Mouse (Mus musculus) natural killer cell, adult 2 months (primary cell): ENCODE data around the gene Fignl2.

Experiments
- DNase-seq, 2 experiments: peaks; one replicate each; pipeline ENCODE4 v3.0.0; 2022; ENCODE audit warnings: low spot score in 2 of 2

The Fignl2 gene

DNA sequence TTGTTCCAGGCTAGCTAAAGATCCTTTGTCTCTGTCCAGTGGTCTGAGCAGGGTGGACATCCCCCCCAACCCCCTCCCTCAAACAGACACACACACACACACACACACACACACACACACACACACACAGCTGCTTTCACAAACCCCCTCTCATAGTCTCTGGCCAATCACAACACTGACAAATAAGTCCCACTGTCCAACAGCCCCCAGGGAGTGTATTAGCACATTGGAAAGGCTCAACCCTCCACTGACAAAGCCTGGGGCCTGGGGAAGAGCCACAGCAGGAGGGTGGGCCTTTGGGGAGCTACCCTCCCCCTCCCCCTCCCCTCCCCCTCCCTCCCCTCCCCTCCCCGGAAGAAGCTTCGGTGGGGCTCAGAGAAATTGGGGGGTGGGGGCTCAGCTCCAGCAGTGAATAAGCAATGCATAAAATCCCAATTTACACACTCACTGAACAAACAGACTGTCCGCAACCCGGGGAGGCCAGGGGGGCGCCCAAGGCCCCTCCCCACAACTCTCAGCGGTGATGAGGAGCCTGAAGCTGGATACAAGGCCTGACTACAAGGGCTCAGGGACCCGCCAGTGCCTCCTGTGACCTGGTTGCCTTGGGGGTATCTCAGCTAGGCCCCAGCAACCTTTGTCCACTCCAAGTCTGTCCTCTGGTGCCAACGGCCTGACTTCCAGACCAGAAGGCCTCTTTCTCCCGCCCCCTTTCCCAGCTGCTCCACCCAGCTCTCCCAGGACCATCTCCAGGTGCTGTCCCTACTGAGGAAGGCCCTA, 11.3 kb downstream of the Fignl2 start:
- no peak for DNase-seq

DNA sequence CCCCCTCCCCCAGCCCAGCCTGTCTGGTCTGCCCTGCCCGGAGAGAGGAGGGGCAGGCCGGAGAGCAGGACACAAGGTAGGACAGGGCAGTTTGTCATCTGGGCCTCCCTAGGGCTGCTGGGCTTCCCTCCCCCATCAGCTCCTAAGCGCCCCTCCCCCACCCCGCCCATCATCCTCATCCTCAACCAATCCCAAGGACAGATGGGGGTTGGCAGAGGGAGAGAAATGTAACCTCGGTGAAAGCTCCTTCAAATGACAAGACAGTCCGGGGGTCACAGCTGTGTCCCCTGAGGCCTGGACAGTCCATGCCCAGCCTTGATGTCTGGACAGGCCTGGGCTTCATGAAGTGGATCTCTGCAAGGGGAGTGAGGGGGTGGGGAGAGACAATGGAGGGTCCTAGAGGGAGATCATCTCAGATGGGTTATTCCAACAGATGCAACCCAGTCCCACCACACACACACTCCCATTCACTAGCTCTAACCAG, 12.0 kb downstream of the Fignl2 start:
- DNase-seq: no peak

DNA sequence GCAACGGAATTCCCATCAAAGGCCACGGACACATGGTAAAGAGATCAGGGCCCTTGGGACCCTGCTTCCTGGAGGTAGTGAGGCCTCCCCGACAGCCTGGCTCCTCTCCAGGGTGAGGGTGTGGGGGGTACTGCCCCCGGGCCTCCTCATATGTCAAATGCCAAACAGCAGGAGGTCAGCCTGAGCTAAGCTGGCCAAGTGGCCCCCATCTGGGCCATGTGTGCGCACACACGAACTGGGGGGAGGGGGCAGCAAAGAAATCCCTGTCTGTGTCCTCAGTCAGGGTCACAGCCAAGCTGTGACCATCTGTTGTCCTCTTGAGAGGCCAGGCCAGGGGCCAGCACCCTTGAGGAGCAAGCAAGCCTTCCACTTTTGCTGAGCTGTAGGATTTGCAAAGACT, 13.3 kb downstream of the Fignl2 start:
- no peak for DNase-seq

DNA sequence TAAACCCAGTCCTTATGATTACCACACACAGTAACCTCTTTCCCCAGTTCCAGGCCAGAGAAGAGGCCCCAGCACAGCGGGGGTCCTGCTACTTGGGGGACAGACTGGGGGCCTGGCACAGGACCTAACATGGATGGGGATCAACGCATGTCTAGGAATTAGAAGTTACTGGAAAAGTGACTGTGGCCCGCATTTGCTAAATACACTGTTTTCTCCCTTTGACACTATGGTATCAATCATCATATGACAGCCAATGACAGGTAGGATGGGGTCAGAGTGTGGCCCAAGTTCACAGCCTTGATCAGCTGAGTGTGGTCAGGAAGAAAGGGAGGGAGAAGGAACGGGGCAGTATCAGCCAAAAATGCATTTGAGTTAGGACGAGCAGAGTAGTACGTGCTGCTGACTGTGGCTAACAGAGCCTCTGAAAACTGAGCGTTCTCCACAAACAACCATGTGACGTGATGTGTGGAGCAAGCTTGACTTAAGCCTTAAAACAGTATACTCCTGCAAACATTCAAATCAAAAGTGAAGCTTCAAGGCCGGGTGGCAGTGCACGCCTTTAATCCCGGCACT, 18.0 kb downstream of the Fignl2 start:
- no peak for DNase-seq

DNA sequence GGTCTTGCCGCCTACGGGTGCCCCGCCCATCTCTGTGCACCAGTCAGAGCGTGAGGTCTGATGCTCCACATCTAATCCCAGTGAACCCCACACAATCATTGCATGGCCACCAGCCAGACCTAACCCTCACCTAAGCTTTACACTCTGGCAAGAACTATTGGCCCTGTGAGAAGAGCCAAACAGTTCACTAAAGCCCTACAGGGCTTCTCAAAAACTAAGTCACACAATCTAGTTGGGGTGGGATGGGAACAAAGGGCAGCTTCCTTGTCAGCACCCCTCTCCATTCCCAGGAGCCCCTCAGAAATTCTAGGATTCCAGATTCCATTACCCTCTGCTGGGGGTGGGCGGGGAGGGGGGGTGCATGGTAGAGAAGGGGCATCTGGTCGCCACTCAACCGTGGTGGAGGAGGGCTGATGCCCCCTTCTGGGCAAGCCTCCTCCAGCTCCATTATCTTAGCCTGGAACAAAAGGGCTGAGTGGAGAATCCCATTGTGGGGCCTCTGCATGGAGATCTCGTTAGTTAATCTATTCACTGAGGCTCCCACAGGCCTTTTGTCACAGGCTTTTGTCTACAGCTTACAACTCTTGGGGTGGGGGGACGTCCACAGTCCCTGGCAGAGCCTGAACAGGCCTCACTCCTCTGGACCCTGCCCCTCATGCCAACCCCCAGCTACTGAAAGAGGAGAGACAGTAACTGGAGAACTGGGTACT, 18.6 kb downstream of the Fignl2 start:
- no peak for DNase-seq

DNA sequence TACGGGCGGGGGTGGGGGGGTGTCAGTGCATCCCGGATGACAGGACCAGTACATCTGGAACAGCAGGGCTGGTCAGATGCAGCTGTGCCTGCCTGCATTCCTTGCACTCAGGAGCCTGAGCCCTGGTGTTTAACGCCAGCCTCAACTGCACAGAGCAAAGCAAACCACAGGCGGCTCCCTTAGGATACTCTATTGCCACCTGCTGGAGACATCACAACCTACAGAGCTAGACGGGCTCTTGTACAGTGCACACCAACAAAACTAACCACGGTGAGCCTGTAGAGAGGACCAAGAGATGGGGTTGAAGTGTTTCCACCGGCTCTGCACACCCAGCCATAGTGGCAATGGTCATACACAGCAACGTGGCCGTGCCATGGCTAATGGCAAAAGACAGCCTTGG, 22.1 kb downstream of the Fignl2 start:
- DNase-seq: no peak

DNA sequence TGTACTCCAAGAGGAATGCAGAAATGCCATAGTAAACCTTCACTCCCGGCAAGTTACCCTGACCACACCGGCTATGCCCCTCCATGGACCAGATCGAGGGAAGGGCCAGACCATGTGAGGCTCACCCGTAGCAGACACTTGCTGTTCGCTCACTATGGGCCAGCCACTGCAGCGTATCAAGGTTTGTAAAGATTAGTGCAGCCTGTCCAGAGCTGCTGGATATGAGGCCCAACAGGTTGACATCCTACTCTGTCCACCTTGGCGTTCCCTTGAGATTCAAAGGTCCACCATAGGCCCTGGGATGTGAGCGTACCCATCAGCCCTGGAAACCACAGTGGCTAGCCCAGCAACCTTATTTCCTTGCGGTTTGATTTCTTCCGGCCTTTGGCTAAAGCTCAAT, 23.8 kb downstream of the Fignl2 start:
- DNase-seq: no peak

DNA sequence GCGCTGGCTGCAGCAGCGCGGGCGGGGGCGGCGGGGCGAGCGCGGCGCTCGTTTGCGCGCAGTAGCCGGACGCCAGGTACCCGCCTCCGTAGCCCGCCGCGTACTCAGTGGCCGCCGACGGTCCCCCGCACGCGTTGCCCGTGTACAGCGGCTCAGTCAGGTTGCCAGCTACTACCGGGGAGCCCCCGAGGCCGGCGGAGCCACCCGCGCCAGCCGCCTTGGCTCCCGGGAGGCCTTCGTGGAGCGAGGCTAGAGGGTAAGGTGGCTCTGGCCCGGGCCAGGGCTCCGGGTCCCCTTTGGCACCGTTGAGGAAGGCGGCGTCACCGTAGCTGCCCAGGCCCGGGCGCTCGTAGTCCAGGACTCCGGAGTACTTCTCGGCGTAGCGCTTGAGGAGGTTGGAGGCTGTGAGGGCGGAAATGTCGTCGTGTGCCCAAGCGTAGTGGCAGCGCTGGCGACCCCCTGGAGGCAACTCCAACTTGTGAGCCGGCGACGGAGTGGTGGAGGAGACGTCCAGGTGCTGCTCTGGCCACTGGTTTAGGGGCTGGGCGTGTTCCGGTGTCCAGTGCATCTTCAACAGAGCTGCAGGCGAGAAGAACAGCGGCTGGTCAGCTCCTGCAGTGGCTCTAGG, 24.4 kb downstream of the Fignl2 start:
- DNase-seq: no peak

DNA sequence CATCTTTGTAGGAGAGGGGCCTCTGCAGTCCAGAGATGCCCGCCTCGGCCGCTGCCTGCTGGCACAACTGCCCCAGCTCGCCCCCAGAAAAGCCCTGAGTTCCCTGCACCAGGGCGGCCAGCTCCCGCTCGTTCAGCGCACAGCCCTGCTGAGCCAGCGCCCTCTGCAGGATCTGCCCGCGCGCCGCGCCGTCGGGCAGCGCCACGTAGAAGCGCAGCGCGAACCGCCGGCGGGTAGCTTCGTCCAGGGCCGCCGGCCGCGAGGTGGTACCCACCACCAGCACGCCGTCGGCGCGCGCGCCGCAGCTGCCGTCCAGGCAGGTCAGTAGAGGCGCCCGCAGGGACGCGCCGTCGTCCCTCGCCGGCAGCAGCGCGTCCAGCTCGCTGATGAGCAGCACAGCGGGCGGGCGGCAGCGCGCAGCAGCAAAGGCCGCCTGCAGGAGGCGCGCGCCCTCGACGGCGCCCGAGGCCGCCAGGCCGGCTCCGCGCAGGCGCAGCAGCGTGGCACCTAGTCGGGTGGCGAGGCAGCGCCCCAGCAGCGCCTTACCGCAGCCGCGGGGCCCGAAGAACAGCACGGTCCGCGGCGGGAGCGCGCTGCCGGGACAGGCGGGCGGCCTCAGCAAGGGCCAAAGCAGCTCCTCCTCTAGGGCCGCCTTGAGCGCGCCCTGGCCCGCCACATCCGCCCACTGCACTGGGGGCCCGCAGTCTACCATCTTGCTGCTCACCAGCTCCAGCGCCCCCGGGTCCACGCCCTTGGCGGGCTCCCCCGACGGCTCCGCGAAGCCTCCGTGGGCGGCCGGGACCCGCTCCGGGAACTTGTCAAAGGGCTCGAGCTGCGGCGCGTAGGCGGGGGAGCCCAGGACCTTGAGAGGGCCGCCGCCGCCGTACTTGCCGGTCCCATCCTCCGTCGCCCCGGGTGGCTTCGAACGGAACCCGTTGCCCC, 25.5 kb downstream of the Fignl2 start:
- DNase-seq: no peak

DNA sequence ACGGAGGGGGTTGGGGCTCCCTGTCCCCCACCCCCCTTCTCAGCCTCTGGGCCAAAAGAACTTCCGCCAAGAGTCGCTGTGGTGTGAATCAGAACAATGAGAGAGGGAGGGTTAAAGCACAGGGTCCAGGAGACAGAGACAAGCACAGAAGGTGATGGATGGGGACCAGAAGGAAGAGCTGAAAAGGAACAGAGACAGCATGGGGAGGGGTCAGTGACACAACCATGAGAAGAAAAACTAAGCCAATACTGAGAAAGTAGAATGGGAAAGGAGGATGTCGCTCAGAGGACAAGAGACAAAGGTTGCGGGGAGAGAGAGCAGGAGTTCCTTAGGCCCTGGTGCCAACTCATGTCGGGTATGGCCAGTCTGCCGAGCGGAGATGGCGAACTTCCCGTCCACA, 26.5 kb downstream of the Fignl2 start:
- DNase-seq: no peak

DNA sequence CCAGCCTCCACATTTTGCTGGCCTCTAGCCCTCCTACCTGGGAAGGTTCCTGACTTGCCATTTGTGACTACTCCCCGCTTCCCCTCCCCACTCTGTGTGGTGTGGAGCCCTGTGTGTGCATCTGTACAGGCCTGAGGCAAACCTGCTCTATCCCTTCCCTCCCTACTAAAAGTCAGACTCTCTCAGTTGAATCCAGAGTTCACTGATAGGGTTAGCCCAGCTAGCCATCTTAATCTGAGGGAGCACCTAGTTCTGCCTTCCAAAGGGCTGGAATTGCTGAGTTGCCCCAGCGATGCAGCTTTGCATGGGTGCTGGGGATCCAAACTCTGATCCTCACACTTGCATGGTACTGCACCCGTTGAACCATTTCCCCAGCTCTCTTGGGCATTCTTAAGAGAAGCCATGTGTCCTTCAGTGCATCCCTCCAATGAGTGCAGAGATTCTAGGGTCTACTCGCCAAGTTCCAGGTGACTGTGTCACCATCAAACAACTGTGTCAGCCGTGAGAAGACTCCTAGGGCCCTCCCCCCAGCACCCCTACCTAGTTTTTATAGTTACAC, 29.9 kb downstream of the Fignl2 start:
- no peak for DNase-seq

DNA sequence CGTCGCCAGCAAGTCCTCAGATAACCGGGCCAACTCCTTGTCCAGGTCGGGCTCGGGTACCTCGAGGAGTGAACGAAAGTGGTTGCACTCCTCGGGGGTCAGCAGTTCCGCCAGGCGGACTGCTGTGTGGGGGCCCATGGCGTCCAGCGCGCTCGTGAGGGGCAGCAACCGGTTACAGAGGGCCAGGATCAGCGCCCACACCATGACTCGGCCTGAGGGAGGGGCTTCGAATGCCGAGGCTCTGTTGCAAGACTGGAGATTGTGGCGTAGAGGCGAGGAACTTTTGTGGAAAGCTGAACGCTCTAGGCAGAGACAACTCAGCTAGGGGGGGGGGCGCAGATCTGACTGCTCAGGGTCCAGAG, 31.2 kb downstream of the Fignl2 start, which contains the start of gene Gm47841:
TSS of gene Gm47841 (minus strand) at position 204 of the 362 bp plus-strand sequence.
- DNase-seq: no peak

DNA sequence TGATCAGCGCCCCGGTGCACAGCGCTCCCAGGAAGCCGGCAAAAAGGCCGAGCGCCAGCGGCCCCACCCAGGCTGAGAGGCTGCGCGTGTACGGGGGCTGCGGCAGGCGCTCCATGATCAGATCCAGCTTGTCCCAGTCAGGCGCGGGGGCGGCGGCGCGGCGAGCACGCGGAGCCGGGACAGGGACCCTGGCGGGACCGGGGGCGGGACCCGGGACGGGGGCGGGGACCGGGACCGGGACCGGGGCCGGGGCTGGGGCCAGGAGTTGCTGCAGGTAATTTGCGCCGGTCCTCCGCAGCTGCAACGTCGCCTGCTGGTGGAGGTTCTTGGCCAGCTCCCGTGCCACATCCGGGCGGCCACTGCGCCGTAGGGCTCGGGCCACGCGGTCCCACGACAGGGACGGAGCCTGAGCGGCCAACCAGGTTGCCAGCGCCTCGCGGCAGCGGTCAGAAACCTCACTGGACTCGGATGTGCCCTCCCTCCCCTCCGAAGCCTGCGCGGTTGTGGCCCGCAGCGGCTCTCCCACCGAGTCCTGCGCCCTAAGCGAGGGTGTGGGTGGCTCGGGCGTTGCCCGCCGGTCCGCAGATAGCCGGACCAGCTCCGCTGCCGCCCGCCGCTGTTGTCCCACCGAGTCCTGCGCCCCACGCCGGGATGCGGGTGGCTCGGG, 31.7 kb downstream of the Fignl2 start:
- no peak for DNase-seq

DNA sequence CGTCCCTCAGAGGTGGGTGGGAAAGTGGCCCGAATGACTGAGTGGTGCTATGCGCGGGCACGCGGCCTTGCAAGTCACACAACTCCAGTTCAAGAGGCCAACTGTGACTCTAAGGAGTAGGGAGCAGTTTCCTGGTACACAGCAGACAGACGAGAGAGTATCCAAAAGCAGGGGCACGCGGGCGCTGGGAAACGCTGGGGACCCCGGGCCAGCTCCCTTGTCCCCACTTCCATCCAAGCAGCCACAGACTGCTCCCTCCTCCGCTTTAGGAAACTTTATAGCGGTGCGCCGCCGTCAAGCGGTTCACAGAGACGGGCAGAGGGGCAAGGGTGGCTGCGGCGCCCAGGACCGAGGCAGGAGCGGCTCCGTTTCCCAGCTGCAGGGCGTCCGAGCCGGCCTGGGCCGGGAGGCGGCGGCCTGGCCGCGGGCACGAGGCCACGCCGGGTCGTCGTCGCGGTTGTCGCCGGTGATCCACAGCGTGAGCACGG, 32.3 kb downstream of the Fignl2 start:
- DNase-seq: no peak

DNA sequence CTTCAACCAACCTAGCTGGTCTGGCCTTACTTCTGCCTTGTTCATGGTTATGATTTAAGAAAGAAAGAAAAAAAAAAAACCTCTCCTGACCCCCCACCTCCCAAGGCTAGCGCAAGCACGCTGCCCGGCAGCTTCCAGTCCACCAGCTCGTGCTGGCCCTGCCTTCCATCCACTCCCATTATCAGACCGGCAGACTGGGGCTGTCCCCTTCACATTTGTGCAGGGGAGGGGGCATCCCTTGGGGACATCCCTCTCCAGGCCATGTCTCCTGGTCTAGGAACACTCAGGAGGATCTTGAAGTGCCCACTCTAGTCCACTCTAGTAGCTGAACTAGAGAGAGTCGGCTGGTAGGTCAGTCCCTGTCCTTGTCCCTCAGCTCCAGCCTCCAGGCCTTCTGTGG, 33.8 kb downstream of the Fignl2 start:
- DNase-seq: no peak

DNA sequence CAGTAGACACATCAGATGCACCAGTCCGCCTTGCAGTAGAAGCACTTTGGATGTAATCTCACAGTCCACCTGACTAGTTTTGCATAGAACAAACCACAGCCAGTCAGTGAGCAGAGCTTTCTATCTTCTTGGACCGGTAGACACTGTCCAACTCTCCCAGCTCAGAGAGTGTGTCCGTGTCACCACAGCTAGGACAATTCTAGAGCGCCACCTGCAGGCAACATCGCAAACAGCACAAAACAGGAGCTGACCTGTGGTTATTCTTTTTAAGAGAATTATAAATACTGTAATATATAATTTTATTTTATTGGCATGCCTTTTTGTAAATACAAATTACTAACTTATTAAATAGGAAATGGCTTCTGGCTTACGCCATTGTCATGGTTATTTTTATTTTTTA, 35.8 kb downstream of the Fignl2 start:
- peak in 1 of 2 experiments; percentile 33 for DNase-seq

DNA sequence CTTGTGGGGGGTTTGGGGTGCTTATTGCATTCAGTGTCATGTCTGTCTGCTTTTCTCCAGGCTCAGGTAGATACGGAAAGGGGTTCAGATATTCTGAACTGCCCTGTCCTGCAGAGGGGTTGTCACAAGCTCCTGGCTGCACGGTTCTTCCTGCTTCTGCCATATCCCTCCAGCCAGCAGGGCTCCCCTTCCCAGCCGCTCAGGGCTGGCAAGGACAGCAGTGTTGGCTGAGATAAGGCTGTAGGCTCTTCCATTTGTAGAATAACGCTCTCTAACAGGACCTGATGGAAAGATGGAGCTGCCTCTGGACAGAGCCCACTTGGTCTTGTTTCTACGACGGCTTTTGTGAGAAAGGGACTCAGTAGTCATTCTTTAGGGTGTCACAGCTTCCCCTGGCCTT, 36.4 kb downstream of the Fignl2 start:
- DNase-seq: no peak

DNA sequence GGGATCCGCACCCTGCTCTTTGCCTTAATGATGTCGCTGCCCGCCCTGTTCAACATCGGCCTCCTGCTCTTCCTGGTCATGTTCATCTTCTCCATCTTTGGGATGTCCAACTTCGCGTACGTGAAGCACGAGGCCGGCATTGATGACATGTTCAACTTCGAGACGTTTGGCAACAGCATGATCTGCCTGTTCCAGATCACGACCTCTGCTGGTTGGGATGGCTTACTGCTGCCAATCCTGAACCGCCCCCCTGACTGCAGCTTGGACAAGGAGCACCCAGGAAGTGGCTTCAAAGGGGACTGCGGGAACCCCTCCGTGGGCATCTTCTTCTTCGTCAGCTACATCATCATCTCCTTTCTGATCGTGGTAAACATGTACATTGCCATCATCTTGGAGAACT, 38.7 kb downstream of the Fignl2 start:
- DNase-seq: no peak

DNA sequence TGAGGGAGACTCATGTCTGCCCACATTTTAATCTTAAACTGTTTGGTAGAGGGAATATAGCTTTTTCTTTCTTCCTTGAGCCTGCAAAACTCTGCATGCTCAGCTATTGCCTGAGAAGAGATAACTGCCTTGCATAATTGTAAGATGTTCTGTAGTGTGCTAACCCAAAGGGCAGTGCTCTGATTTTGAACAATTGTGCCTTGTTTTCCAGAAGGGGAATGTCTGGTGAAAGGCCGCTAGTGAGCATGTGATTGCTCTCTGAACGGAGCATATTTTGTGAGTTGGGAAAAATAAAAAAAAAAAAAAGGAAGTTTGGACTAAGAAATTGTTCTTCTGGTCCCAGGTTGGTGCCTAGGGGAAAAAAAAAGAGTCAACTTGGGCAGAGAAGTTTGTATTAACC, 49.4 kb downstream of the Fignl2 start:
- DNase-seq: no peak

DNA sequence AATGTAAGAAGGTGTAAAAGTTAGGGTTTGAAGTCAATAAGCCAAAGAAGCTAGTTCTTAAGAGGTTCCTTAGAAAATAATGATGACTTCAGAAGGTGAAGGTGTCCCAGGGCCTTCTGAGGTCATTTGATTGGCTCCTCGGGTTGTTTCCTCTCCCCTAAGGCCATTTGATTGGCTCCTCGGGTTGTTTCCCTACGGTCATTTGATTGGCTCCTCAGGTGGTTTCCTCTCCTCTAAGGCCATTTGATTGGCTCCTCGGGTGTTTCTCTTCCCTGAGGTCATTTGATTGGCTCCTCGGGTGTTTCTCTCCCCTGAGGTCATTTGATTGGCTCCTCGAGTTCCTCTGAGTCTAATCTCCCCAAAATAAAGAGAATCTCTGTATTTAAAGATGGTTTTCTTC, 67.0 kb downstream of the Fignl2 start:
- no peak for DNase-seq
